Mouse (Mus musculus): Measurements from ENCODE around the gene Gm33543.

The Gm33543 gene

DNA sequence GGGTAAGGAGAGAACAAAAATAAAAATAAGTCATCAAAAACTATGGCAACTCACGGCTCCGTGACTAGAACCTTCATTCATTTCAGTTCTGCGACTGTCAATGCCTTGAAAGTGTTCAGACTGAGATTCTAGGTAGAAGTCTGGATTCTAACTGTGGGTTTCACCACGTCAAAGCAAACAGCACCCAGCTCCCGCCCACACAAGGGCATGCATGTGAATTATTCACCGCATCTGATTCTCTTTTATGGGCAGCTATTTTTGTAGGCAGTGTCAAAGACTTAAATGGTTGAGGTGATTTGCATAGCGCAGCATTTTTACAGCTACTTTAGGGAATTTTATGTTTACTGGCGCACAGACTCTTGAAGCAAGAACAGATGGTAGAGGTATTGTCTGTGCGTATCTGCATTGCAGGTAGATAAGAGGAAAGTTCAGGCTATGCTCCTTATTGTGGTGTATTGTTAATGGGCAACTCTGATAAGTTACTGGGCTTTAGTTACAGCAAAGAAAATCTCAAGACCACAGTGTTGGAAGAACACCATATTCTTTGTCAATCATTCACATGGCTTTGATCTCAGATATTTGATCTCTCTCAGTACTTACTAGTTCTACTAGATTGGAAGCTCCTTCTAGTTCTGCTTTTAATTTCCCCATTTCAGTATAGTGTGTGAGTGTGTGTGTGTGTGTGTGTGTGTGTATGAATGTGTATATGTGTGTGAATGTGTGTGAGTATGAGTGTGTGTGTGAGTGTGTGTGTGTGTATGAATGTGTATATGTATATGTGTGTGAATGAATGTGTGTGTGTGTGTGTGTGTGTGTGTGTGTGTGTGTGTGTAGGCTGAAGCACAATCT, at the start of gene Gm33543:
Gene Gm33543 (minus strand): TSS at position 142 of the 849 bp plus-strand sequence.
- DNase-seq (ENCODE audit: low spot score in 2 of 2), result no peak

DNA sequence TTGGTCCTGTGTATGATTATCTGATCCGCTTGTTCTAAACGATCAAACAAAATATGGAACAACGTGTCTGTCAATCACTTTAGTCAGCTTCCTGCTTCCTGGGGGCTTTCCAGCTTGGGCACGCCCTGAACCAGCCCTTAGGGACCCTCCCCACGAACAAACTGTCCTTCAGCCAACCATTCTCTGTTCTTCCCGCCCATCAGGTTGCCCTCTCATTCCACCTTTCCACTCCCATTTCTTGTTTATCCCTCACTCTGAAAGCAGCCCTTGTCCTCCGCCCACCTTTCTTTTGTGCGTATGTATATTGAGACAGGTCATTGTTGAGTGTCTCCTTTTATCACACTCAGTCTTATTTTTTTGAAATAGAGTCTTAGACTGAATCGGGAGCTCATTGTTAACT, 49.4 kb upstream of the Gm33543 start:
- DNase-seq (ENCODE audit: low spot score in 2 of 2), result no peak

DNA sequence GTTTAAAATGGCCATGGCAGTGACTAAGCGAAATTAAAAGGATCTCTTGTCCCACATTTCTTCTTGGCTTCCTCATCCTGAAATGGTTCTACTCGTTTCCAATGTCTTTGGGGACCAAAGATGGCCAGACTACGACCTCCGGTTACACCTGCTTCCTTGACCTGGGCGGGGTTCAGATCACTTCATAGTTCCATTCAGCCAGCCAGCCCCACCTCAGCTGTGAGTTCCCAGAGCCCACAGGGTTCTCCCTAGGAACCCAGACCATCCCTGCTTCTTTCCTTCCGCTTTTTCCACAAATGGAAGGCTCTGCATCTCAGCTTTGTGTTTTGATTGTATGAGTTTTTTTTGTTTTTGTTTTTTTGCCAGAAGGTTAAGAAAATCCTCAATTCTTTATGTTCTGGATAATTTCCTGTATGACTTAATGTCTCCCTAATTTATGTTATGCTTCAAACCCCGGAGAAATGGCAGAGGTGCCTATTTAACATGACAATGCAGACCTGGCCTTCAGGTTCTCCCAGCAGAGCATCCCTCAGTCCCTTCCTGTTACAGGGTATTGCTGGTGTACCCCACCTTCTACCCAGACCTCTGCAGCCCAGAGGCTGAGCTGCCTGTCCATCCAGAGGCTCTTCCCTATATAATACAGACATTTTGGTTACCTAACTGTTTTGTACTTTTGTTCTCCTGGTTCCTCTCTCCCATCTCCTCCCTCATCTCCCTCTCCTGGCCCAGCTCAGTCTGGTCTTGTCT, 48.7 kb upstream of the Gm33543 start:
- DNase-seq (ENCODE audit: low spot score in 2 of 2), result no peak

DNA sequence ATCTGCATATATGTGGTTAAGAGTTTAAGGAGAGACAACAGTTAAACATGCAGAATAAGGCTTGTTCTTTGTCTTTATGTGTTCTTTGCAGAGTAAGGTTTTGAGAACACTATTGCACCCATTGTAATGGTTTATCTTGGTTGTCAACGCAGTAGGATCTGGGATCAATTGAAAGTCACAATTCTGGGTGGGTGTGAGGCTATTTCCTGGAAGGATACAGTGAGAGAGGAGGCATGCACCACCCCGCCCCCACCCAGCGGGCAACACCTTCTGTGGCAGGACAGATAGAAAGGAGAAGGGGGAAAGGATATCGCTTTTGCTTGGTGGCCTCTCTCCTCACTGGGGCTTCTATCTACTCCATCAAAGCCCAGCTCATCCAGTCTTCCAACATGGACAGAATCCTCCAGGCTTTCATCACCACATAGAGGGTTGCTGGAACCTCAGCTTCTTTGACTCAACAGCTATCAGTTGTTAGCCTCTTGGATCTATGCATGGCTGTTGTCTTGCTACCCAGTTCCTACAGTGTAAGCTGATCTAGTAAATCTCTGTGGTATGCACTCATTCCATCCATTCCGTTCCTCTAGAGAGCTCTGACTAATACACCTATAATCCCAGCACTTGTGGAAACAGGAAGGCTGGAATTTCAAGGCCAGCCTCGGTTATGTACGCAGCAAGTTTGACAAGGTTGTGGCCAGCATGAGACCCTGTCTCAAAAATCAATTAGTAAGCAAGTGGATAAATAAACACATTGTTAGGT, 41.2 kb upstream of the Gm33543 start:
- no peak for DNase-seq (ENCODE audit: low spot score in 2 of 2)

DNA sequence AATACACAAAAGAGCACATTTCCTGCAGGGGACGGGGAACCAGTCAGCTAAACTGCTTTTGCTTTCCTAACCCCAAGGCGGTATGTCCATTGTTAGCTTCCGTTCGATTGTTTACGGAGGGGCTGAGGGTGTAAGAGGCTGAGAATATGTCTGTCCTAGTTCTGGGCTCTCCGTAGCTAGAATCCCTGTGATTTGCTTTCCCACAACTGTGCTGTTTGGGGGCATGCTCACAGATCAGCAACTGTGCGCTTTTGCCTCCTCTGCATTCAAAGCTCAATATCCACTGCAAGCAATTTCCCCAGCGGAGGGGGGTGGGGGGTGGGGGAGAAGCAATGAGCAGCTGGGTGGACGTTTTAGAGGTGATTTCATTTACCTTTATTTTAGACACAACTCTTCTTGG, 39.3 kb upstream of the Gm33543 start:
- DNase-seq (ENCODE audit: low spot score in 2 of 2), result no peak

DNA sequence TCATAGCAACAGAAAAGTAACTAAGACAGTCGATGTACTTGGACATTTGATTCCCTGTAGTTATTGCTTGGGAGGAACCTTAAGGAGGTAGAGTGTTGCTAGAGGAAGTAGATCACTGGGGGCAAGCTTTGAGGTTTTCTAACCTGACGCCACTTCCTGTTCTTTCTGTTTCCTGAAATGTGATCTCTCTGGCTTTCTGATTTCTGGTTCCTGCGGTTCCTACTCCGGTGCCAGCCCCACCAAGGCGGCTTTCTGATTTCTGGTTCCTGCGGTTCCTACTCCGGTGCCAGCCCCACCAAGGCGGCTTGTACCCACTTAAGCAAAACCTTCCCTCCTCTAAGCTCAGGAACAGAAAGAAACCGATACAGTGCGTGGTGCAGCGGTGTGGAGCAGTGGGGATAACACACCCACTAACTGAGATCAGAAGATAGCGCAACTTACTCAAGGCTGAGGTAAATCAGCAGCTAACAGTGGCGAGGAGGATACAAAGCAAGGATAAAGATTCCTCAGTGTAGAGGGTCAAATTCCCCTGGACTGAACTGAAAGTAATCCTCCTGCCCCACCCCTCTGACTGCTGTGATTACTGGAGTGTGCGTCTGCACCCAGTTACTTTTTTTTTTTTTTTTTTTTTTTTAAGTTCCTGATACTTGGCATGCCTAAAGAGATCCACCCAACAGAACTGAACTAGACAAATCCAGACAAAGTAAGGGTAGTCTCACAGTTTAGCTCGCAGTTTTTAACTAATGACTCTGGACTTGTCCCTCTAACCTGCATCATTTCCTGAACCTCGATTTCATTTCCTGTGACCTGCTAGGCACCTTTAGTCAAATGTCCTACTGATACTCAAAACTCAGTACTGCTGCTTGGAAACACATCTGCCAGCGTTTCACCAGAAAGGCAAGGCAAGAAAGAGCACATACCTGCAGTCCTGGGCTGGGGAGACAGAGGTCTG, 37.5 kb upstream of the Gm33543 start:
- DNase-seq (ENCODE audit: low spot score in 2 of 2), result no peak

DNA sequence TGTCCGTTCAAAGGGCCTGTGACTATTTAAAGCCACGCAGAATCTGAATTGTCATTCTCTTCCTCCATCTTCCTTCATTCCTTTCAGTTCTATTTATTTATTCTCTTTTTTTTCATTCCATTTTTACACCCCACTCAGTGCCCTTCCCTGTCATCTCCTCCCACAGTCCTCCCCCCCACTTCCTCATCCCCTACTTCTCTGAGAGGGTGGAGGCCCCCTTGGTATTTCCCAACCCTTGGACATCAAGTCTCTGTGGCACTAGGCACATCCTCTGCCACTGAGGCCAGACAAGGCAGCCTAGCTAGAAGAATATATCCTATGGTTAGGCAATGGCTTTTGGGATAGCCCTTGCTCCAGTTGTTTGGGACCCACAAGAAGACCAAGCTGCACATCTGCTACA, 28.1 kb upstream of the Gm33543 start:
- no peak for DNase-seq (ENCODE audit: low spot score in 2 of 2)

DNA sequence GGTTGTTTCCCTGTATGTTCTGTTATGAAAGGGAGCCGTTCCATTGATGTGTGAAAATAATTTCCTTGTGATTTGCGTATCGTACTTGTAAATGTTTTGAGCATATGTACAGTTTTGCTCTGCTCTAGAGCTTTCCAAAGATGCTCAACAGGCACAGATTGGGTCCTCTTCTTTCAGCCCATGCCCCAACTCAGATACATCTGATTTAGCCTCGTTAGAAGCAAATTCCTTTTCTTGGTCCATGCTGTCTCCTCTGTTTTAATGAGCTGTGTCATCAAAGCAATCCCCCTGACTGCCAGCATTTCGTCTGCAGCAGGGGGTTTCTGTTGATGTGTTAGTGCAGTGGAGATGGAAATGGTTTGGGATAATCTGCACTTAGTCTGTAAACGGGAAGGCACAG, 25.6 kb upstream of the Gm33543 start:
- no peak for DNase-seq (ENCODE audit: low spot score in 2 of 2)

DNA sequence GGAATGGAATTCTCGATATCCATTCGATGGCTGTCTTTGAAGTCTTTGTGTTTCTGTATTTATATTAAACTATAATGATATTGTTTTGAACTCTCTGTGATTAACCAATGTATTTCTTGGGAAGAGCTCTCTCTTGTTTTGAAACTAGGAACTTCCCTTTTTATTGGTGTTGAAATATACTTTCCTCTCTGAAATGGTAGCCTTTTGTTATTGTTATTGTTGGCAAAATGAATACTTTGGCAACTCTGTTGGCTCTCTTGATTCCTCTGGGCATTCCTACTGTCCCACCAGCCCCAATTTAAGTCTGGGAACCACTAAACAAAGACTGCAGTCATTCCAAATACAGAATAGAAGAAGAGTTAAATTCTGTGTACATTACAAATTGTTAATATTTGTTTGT, 24.9 kb upstream of the Gm33543 start:
- DNase-seq (ENCODE audit: low spot score in 2 of 2), result no peak

DNA sequence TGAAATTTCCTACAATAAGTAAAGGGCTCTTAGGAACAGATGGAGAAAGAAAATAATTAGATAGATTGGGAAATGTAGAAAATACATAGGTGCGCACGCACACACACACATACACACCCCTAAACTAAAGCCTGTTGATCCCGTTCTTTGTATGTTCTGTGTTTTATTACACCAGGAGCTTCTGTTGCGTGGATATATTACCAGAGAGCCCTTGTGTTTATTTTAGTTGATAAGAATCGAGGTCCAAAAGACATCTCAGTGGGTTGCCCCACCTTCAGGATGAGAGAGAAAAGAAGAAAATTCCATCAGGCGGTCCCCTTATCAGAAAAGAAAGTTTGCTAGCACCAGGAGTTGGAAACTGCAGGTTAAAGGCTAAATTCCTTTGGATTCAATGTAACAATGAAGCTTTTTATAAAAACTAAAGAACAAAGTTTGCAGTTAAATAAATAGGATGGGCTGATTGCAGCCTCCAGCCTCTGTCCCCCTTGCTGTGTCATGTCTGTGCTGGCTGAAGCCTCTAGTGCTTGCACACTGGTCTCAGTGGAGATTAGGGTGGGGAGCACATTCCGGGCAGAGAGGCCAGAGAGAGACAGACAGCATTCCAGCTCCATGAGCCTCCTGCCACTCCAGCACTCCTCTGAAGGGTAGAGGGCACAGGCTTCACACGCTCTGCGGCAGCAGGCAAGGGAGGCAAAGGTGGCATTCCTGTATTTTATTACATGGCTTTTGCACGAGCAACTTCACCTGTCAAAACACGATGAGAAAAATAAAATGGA, 21.8 kb upstream of the Gm33543 start:
- peak in 1 of 2 experiments; percentile 43 for DNase-seq (ENCODE audit: low spot score in 2 of 2)

DNA sequence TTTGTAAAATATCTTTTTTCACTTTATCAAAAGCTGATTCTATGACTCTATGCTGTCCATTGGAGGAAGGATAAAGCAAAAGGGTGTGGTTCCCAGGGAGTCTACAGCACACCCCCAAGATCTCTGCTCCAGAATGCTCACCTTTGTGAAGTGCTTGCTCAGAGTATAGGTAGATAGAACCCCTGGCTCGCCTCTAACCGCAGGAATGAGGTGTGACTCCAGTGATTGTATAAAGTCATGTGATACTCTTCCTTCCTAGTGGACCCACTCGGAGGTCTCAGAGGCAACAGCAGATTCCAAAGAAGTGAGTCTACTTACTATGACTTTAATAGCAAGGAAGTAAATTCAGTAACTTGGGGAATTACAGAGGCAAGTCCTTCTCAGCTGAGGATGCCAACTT, 19.9 kb upstream of the Gm33543 start:
- no peak for DNase-seq (ENCODE audit: low spot score in 2 of 2)

DNA sequence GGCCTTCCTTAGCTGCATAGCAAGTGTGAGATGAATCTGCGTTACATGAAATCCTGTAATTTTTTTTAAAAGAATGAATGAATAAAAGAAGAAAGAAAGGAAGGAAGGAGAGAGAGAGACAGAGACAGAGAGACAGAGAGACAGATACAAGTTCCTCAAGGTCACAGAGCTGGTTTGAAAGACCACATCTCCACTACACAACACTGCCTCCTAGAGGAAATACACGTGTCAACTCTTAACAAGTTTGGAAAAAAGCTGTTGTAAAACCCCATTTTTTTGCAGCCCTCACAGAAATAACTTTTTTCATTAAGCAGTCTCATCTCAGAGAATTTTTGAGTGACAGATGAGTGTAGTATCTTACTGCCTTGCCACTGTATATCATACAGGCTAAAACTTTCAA, 15.4 kb upstream of the Gm33543 start:
- DNase-seq (ENCODE audit: low spot score in 2 of 2), result no peak

DNA sequence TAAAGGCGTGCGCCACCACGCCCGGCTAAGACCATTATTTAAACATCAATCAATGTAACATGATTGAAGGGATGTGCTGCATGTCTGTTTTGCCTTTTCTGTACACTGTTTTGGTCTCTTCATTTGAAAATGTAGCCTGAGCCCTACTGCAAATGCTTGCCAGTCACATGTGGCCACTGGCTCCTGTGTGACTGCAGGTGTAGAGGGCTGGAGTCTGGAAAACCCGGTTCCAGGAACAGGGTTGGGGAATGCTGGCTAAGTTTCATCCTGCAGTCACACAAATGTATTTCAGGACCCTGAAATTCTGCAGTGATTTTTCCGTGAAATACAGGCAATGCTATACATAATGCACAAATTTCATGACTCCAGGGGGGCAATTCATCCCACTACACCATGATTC, 12.7 kb upstream of the Gm33543 start:
- DNase-seq (ENCODE audit: low spot score in 2 of 2), result no peak

DNA sequence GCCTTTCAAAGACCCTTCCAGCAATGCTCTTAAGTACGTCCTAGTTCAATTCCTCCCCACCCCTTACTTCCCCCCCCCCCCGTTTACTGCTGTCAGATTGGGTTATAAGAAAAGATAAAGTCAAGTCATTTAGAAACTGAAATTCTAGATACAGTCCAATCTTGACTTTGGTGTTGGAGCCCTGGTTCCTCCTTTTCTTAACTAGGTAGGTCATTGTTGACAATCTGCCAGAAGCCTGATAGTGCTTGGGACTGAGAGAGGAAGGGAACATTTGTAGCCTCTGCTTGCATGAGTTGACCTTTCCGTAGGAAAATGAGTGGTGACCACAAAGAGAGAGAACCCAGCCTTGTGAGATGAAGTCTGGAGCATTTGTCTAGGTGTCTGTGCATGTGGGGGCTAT, 7.8 kb upstream of the Gm33543 start:
- no peak for DNase-seq (ENCODE audit: low spot score in 2 of 2)

DNA sequence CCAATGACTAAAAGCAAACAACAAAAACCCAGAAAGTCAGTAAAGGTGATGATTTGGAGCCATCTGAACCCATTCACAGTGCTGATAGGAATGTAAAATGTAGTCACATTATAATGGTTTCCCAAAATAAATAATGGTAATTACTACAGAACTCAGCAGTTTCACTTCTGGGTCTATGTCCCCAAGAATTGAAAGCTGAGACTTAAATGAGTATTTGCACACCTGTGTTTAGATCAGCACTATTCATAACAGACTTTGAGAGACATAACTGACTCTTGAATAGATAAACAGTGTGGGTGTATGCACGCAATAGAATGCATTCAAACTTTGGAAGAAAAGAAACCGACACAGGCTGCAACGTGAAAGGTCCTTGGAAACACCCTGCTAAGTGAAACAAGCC, 4.0 kb upstream of the Gm33543 start:
- no peak for DNase-seq (ENCODE audit: low spot score in 2 of 2)

DNA sequence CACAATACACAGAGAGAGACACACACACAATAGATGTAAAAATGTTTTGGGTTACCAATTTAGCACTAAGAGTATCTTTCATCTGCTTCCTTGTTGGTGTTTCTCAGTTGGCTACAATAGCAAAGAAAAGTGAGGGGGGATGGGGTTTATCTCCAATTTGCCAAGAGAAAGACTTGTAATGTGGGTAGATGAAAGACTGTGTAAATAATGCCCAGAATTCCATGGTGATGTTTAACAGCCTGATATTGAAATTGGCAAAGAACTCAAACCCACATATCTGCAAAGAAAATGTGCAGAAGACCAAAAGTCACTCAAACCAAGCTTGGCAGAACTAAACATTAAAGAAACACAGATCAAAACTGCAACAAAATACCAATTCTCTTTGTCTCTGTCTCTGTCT, 3.6 kb upstream of the Gm33543 start:
- DNase-seq (ENCODE audit: low spot score in 2 of 2), result no peak

DNA sequence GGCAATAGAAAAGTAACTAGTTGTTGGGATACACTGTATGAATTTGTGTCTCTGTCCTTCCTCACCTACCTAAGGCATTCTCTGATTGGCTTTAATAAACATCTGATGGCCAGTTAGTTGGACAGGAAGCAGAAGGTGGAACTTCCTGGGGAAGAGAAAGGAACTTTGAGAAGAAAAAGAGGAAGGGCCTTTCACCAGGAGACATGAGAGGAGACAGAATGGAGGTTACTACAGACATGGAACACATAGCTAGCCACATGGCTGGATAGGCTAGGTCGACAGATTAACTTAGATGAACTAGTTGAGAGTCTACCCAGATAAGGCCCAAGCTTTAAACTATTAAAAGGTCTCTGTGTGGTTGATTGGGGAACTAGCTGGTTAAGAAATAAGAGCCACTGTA, 1.1 kb upstream of the Gm33543 start:
- DNase-seq (ENCODE audit: low spot score in 2 of 2), result no peak

DNA sequence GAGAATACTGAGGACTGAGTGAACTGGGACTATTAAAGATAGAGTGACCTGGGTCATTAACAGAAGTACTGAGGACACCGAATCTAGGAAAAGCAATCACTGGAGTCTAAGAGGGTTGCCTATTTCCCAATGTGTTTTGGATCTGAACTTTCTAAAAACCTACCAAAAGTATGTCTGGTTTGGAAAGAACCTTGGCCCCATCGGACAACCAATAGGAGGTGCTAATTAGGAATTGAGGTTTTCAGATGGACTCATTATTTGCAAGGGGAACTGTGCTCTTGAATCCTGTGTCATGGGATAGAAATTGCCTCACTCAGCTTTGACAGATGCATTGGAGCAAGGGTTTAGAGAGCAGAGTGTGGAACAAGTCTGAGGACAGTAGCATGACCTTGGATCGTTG, 1.5 kb downstream of the Gm33543 start:
- DNase-seq (ENCODE audit: low spot score in 2 of 2), result no peak

DNA sequence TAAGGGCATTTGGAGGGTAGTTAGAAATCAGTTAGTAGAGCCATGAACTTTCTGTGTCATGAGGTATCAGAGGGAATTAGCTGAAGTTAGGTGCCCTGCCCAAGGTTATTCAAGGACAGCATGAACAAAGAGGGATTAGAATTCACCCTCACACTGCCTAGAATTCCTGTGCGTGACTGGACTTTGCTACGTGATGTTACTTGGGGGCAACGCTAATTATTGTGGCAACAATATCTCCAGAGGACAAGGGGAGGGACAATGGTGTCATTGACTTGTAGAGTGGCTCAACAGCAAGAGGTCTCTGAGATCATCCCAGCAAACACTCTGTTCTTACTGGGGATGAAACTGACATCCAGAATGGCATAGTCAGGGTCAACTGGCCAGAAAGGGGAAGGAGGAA, 2.9 kb downstream of the Gm33543 start:
- no peak for DNase-seq (ENCODE audit: low spot score in 2 of 2)

DNA sequence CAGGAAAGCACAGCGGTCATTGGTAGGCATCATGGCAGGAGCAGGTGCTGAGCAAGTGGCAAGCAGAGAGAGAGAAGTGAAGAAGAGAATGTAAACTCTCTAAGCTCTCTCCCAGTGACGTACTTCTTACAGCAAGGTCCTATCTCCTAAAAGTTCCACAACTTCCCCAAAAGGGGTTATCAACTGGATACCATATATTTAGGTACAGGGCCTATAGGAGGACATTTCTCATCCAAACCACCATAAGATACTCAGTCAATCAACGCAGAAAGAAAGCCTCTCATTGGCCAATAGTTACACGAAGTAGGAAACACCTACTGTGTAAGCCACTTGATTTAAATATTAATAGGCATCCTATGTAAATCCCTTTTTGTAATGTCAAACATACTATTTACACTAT, 3.7 kb downstream of the Gm33543 start:
- no peak for DNase-seq (ENCODE audit: low spot score in 2 of 2)
